Mouse (Mus musculus): ENCODE measurements around the gene Slc6a12.
"Not testable (repeated sequence)": the region's sequence is repeated elsewhere in the genome, so short reads cannot be mapped to it uniquely, and the experiment has no call there.

Slc6a12 gene

GRCm38 (mm10) chr6:121344329-121344728 lies 1.5 kb downstream of the Slc6a12 start:
- no peak for DNase-seq

GRCm38 (mm10) chr6:121346428-121346827 lies 3.6 kb downstream of the Slc6a12 start:
- DNase-seq: no peak

- DNase-seq: no peak
Observed at GRCm38 (mm10) chr6:121352276-121352675, 9.4 kb downstream of the Slc6a12 start.

GRCm38 (mm10) chr6:121356041-121356440 lies 13.2 kb downstream of the Slc6a12 start:
- DNase-seq: no peak

GRCm38 (mm10) chr6:121357232-121357631 lies 14.4 kb downstream of the Slc6a12 start:
- DNase-seq: no peak

- DNase-seq: no peak
Observed at GRCm38 (mm10) chr6:121363061-121363460, 20.2 kb downstream of the Slc6a12 start.

GRCm38 (mm10) chr6:121363956-121364355 lies 21.1 kb downstream of the Slc6a12 start:
- DNase-seq: no peak

- DNase-seq: not testable (repeated sequence)
Observed at GRCm38 (mm10) chr6:121366537-121366936, 23.7 kb downstream of the Slc6a12 start.

GRCm38 (mm10) chr6:121367099-121367498 lies 24.2 kb downstream of the Slc6a12 start:
- DNase-seq: no peak

GRCm38 (mm10) chr6:121371197-121371980 lies 28.5 kb downstream of the Slc6a12 start:
- no peak for DNase-seq

- no peak for DNase-seq
Observed at GRCm38 (mm10) chr6:121376159-121376558, 33.3 kb downstream of the Slc6a12 start.

GRCm38 (mm10) chr6:121378256-121378655 lies 35.4 kb downstream of the Slc6a12 start:
- no peak for DNase-seq

- DNase-seq: no peak
Observed at GRCm38 (mm10) chr6:121380576-121380975, 37.7 kb downstream of the Slc6a12 start.

- no peak for DNase-seq
Observed at GRCm38 (mm10) chr6:121382071-121382470, 39.2 kb downstream of the Slc6a12 start.

GRCm38 (mm10) chr6:121385397-121385796 lies 42.5 kb downstream of the Slc6a12 start:
- no peak for DNase-seq

- DNase-seq: no peak
Observed at GRCm38 (mm10) chr6:121392610-121393252, 49.9 kb downstream of the Slc6a12 start.

GRCm38 (mm10) chr6:121401140-121401539 lies 58.3 kb downstream of the Slc6a12 start:
- DNase-seq: no peak

GRCm38 (mm10) chr6:121401826-121402660 lies 59.2 kb downstream of the Slc6a12 start:
- no peak for DNase-seq

- no peak for DNase-seq
Observed at GRCm38 (mm10) chr6:121402661-121403244, 59.9 kb downstream of the Slc6a12 start.

GRCm38 (mm10) chr6:121405311-121405710 lies 62.4 kb downstream of the Slc6a12 start:
- no peak for DNase-seq

GRCm38 (mm10) chr6:121407571-121408011 lies 64.7 kb downstream of the Slc6a12 start:
- no peak for DNase-seq

GRCm38 (mm10) chr6:121412558-121413297 lies 69.9 kb downstream of the Slc6a12 start:
- DNase-seq: no peak

Data from cerebellum, adult 11 months (tissue).